Mouse (Mus musculus): ENCODE results near the gene Phldb2.

DNA sequence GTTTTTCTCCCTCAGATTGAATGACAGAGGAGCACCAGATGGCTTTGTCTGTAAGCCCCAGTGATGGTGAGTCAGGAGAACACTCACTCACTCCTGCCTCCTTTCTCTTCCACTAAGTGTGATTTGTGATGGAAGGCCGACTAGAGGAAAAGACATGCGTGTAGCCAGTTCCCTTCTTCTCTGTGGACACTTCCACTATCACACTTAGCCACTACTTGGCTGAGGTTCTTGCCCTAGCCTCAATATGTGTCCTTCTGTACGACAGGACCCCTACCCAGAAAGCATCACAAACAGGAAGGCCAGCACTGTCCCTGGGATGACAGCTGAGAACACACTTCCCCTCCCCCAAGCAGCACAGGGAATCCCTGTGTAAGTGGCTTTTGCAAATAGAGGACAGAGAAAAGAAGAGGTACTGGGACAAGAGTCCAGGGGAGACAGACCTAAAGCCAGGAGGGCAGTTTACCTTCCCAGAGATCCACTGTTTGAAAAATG is 230.9 kb downstream of the Phldb2 start:
- TF ChIP-seq CTCF (IDR thresholded peaks at IDR 0.05; ENCODE audit: control insufficient read depth, insufficient read depth, insufficient read length) (no peak), MYOD1 (IDR thresholded peaks at IDR 0.05; ENCODE audit: control insufficient read depth, insufficient read length, low read depth) (no peak)
